Mouse (Mus musculus) mature B cell (primary cell): ENCODE measurements around the gene B230217C12Rik.
"Not testable (repeated sequence)": the region's sequence is repeated elsewhere in the genome, so short reads cannot be mapped to it uniquely, and the experiment has no call there.

ENCODE experiments used
- in situ Hi-C: fragments of 300-500 bp; cut with MboI; formaldehyde crosslinking; loops from 2 replicates; pipeline ENCODE4 v1.14.3; 2019

Gene B230217C12Rik

GRCm38 (mm10) chr11:97824895-97825294, 15.7 kb upstream of the B230217C12Rik start:
- in situ Hi-C loops, result no loop called here

- in situ Hi-C loops, result no loop called here
Observed at GRCm38 (mm10) chr11:97825295-97825694, 15.3 kb upstream of the B230217C12Rik start.

- in situ Hi-C loops, result no loop called here
Observed at GRCm38 (mm10) chr11:97825971-97826370, 14.6 kb upstream of the B230217C12Rik start.

- in situ Hi-C loops, result no loop called here
Observed at GRCm38 (mm10) chr11:97826414-97826813, 14.2 kb upstream of the B230217C12Rik start.

- in situ Hi-C loops, result no loop called here
Observed at GRCm38 (mm10) chr11:97827654-97828053, 12.9 kb upstream of the B230217C12Rik start.

- in situ Hi-C loops, result no loop called here
Observed at GRCm38 (mm10) chr11:97829365-97829764, 11.2 kb upstream of the B230217C12Rik start.

- in situ Hi-C loops, result no loop called here
Observed at GRCm38 (mm10) chr11:97829913-97830476, 10.6 kb upstream of the B230217C12Rik start.

- in situ Hi-C loops, result no loop called here
Observed at GRCm38 (mm10) chr11:97830501-97830900, 10.1 kb upstream of the B230217C12Rik start.

- in situ Hi-C loops, result no loop called here
Observed at GRCm38 (mm10) chr11:97832001-97832400, 8.6 kb upstream of the B230217C12Rik start.

GRCm38 (mm10) chr11:97833352-97833751, 7.2 kb upstream of the B230217C12Rik start:
- in situ Hi-C loops, result no loop called here

GRCm38 (mm10) chr11:97836541-97836940, 4.0 kb upstream of the B230217C12Rik start:
- in situ Hi-C loops, result no loop called here

GRCm38 (mm10) chr11:97837051-97837450, 3.5 kb upstream of the B230217C12Rik start:
- in situ Hi-C loops, result not testable (repeated sequence)

- in situ Hi-C loops, result no loop called here
Observed at GRCm38 (mm10) chr11:97837641-97838149, 2.9 kb upstream of the B230217C12Rik start.

GRCm38 (mm10) chr11:97838779-97839440, 1.7 kb upstream of the B230217C12Rik start:
- in situ Hi-C loops, result no loop called here

- in situ Hi-C loops, result no loop called here
Observed at GRCm38 (mm10) chr11:97839441-97840134, 992 bp upstream of the B230217C12Rik start.

GRCm38 (mm10) chr11:97840135-97840490, 467 bp upstream of the B230217C12Rik start:
- in situ Hi-C loops, result no loop called here

GRCm38 (mm10) chr11:97840991-97841661, 546 bp downstream of the B230217C12Rik start:
- in situ Hi-C loops, result no loop called here

GRCm38 (mm10) chr11:97842001-97842400, 1.4 kb downstream of the B230217C12Rik start:
- in situ Hi-C loops, result no loop called here

GRCm38 (mm10) chr11:97850367-97850766, 9.8 kb downstream of the B230217C12Rik start:
- in situ Hi-C loops, result no loop called here

GRCm38 (mm10) chr11:97851601-97852000, 11.0 kb downstream of the B230217C12Rik start:
- in situ Hi-C loops, result no loop called here

GRCm38 (mm10) chr11:97855473-97855872, 14.9 kb downstream of the B230217C12Rik start:
- in situ Hi-C loops, result no loop called here

- in situ Hi-C loops, result no loop called here
Observed at GRCm38 (mm10) chr11:97862148-97862547, 21.6 kb downstream of the B230217C12Rik start.
